Mouse (Mus musculus) kidney, postnatal 0 days (tissue): ENCODE data around the gene Plbd2. TPM values are rescaled to one million over a fixed set of nuclear protein-coding genes. Genes with fewer than 3 reads are reported as not detected.
"Not testable (repeated sequence)": the region's sequence is repeated elsewhere in the genome, so short reads cannot be mapped to it uniquely, and the experiment has no call there.

Source experiments
- ATAC-seq: fragments of 200-750 bp; cut with Nextera tagmentation; replicated peaks from 2 replicates; pipeline ENCODE4 v1.8.0; 2017; ENCODE audit warnings: low read depth, moderate number of reproducible peaks, moderate TSS enrichment, moderate library complexity; ENCODE audit not compliant: low FRiP score
- DNase-seq: peaks from one replicate; pipeline ENCODE4 v3.0.0-alpha.2; 2016; ENCODE audit warnings: low spot score
- H3K27ac ChIP-seq: fragments of 300-500 bp; sonication (generic); 2 replicates; pipeline ENCODE4 v1.5.1; 2014; ENCODE audit warnings: mild to moderate bottlenecking
- H3K27me3 ChIP-seq: fragments of 300-500 bp; sonication (generic); 2 replicates; pipeline ENCODE4 v1.6.1; 2014; ENCODE audit warnings: low read length, mixed read lengths; ENCODE audit not compliant: insufficient read depth
- H3K36me3 ChIP-seq: fragments of 300-500 bp; sonication (generic); 2 replicates; pipeline ENCODE4 v1.6.1; 2014; ENCODE audit warnings: low read length, mixed read lengths; ENCODE audit not compliant: insufficient read depth
- H3K4me1 ChIP-seq: fragments of 300-500 bp; sonication (generic); replicated peaks from 2 replicates; pipeline ENCODE4 v1.6.1; 2014; ENCODE audit warnings: antibody characterized with exemption, low read length, mixed read lengths; ENCODE audit not compliant: insufficient read depth
- H3K4me2 ChIP-seq: fragments of 300-500 bp; sonication (generic); 2 replicates; pipeline ENCODE4 v1.6.1; 2014; ENCODE audit warnings: mild to moderate bottlenecking, low read length, moderate library complexity, mixed read lengths
- H3K4me3 ChIP-seq: fragments of 300-500 bp; sonication (generic); replicated peaks from 2 replicates; pipeline ENCODE4 v1.5.1; 2014; ENCODE audit warnings: low read depth, low read length
- H3K9ac ChIP-seq: fragments of 300-500 bp; sonication (generic); 2 replicates; pipeline ENCODE4 v1.6.1; 2014; ENCODE audit warnings: low read depth, low read length
- H3K9me3 ChIP-seq: fragments of 300-500 bp; sonication (generic); replicated peaks from 2 replicates; pipeline ENCODE4 v1.6.1; 2016; ENCODE audit warnings: low read length, inconsistent platforms, mixed read lengths
- CTCF ChIP-seq: IDR thresholded peaks from 2 replicates; pipeline ENCODE4 v1.5.1; 2016; ENCODE audit warnings: antibody characterized with exemption, low read depth, mild to moderate bottlenecking, moderate library complexity
- WGBS: fragments of 180-500 bp; shearing (Covaris S2); extraction: QIAGEN DNeasy Blood & Tissue Kit; methylation state at CpG from one replicate; pipeline ENCODE4 v1.1.7; 2014; 5-methylcytosine and 5-hydroxymethylcytosine counted together
- polyA plus RNA-seq: library from polyadenylated mRNA; unstranded; fragments of >200 nt; fragmentation: Nextera tagmentation; extraction: Ambion mirVana; gene quantifications from 2 replicates; pipeline ENCODE4 v1.2.1, GENCODE M21; 2015

Plbd2 gene
- polyA plus RNA-seq, 1 experiment from 2014 or later: 78.2 TPM

GRCm38 (mm10) chr5:120505781-120506180 is 2.4 kb upstream of the Plbd2 start:
- H3K9ac ChIP-seq: no peak overlapping the region
- TF ChIP-seq CTCF: no peak
- DNase-seq (no peak), ATAC-seq (no peak)
- H3K36me3 ChIP-seq: no peaks in the 10 kb centered on the region
- H3K27me3 ChIP-seq: no peaks in the 10 kb centered on the region
- peaks cover 16% of the 10 kb centered on the region; the same call in 1 of the 2 replicates for H3K4me1 ChIP-seq
- WGBS: 66% methylated on average over 9 of the region's 9 CpGs
- no peak overlapping the region for H3K4me3 ChIP-seq
- no peak overlapping the region for H3K27ac ChIP-seq
- H3K4me2 ChIP-seq: no peak overlapping the region
- no peaks in the 10 kb centered on the region for H3K9me3 ChIP-seq

GRCm38 (mm10) chr5:120505368-120505767 is 1.9 kb upstream of the Plbd2 start:
- WGBS: 21% methylated on average over 16 of the region's 16 CpGs

GRCm38 (mm10) chr5:120502675-120503143 is 716 bp downstream of the Plbd2 start:
- DNase-seq: no peak
- ATAC-seq: no peak
- under 1% methylated on average over 12 of the region's 12 CpGs for WGBS

More at GRCm38 (mm10) chr5:120505368-120505767, 1.9 kb upstream of the Plbd2 start:
- H3K27me3 ChIP-seq: no peaks in the 10 kb centered on the region
- H3K4me1 ChIP-seq: peaks cover 16% of the 10 kb centered on the region; the same call in 1 of the 2 replicates
- peak; percentile 95 for TF ChIP-seq CTCF
- peak overlapping the region; percentile 21; the same call in 1 of the 2 replicates for H3K4me2 ChIP-seq
- H3K9me3 ChIP-seq: no peaks in the 10 kb centered on the region
- peak; percentile 86 for DNase-seq
- 0 out of 2 replicates have a peak, but pooled peaks have one; percentile 30 for ATAC-seq
- H3K9ac ChIP-seq: no peak overlapping the region
- H3K36me3 ChIP-seq: no peaks in the 10 kb centered on the region
- H3K27ac ChIP-seq: no peak overlapping the region
- no peak overlapping the region for H3K4me3 ChIP-seq

GRCm38 (mm10) chr5:120502147-120502621 is 1.2 kb downstream of the Plbd2 start:
- Histone ChIP-seq H3K9me3 (no peaks in the 10 kb centered on the region), H3K9ac (peak overlapping the region; percentile 91), H3K4me3 (peak overlapping the region; percentile 90), H3K4me1 (peaks cover 16% of the 10 kb centered on the region; the same call in 1 of the 2 replicates), H3K36me3 (no peaks in the 10 kb centered on the region), H3K27me3 (no peaks in the 10 kb centered on the region), H3K27ac (no peak overlapping the region), H3K4me2 (peak overlapping the region; percentile 94)
- DNase-seq: no peak
- WGBS: 64% methylated on average over 9 of the region's 9 CpGs
- ATAC-seq: no peak
- TF ChIP-seq CTCF: no peak

More at GRCm38 (mm10) chr5:120502675-120503143, 716 bp downstream of the Plbd2 start:
- H3K4me3 ChIP-seq: peak overlapping the region; percentile 90
- no peaks in the 10 kb centered on the region for H3K9me3 ChIP-seq
- TF ChIP-seq CTCF: no peak
- no peaks in the 10 kb centered on the region for H3K36me3 ChIP-seq
- H3K27me3 ChIP-seq: no peaks in the 10 kb centered on the region
- peak overlapping the region; percentile 91 for H3K9ac ChIP-seq
- H3K4me2 ChIP-seq: peak overlapping the region; percentile 94
- H3K27ac ChIP-seq: no peak overlapping the region
- H3K4me1 ChIP-seq: peaks cover 16% of the 10 kb centered on the region; the same call in 1 of the 2 replicates

GRCm38 (mm10) chr5:120500609-120501008 is 2.8 kb downstream of the Plbd2 start:
- not testable (repeated sequence) for DNase-seq, H3K27me3 ChIP-seq, H3K9ac ChIP-seq, H3K27ac ChIP-seq, H3K36me3 ChIP-seq, H3K4me3 ChIP-seq, H3K4me2 ChIP-seq, H3K9me3 ChIP-seq, ATAC-seq
- peaks cover 16% of the 10 kb centered on the region; the same call in 1 of the 2 replicates for H3K4me1 ChIP-seq
- TF ChIP-seq CTCF: 0 out of 2 replicates have a peak, but pooled peaks have one; percentile 14
- 91% methylated on average over 9 of the region's 9 CpGs for WGBS

GRCm38 (mm10) chr5:120499202-120499601 is 4.2 kb downstream of the Plbd2 start:
- H3K36me3 ChIP-seq: no peaks in the 10 kb centered on the region
- no peak overlapping the region for H3K27ac ChIP-seq
- no peak for ATAC-seq

More at GRCm38 (mm10) chr5:120499202-120499601, 4.2 kb downstream of the Plbd2 start:
- H3K4me2 ChIP-seq: no peak overlapping the region
- H3K4me1 ChIP-seq: peaks cover 11% of the 10 kb centered on the region; the same call in 1 of the 2 replicates
- no peaks in the 10 kb centered on the region for H3K9me3 ChIP-seq
- no peaks in the 10 kb centered on the region for H3K27me3 ChIP-seq
- TF ChIP-seq CTCF: no peak
- 80% methylated on average over 4 of the region's 4 CpGs for WGBS
- H3K4me3 ChIP-seq: no peak overlapping the region
- DNase-seq: no peak
- H3K9ac ChIP-seq: no peak overlapping the region
